Comparison of ENCODE assay signal across 13 mouse cellular contexts in genomic region chr16:59493199-59493598, GRCm38 (mm10). TPM values are rescaled to one million over a fixed set of nuclear protein-coding genes. Genes with fewer than 3 reads are reported as not detected.
DNase-seq lines count a peak whose midpoint lies in the region; ATAC-seq lines count a peak whose summit lies in the region.
"Had no signal": no experiment of that assay in that cellular context is flagged by ENCODE, and none has a peak within 500 bp of the region (broad histone marks: within the 10 kb centered on the region; RNA-seq: fewer than 3 reads in every experiment).

No protein-coding gene starts in this region.

- peak; percentile 7 to 10 for DNase-seq in left cerebral cortex, postnatal 25 days (ENCODE audit: low spot score in 2 of 2)
- no peak for DNase-seq in left cerebral cortex, adult 18-20 months (ENCODE audit: low spot score in 2 of 2)
- DNase-seq in adrenal gland, adult 2 months: peak; percentile 50
- DNase-seq in kidney, adult 18-20 months: peak; percentile 58
- peak; percentile 51 for DNase-seq in kidney, postnatal 14 days
- DNase-seq in gastrocnemius, postnatal 25 days: no peak
- no peak for DNase-seq in cerebellum, postnatal 14 days
- DNase-seq: cerebellum, adult 2 months; heart, postnatal 4 days; lung, postnatal 10 days; thymus, adult 18-20 months had no signal

- no peak for ATAC-seq in megakaryocyte, adult 5-6 weeks (ENCODE audit: poor library complexity, severe bottlenecking)
- ATAC-seq: inflammation-experienced regulatory T-cells, adult 6 months had no signal

- intact Hi-C loops in left cerebral cortex, postnatal 25 days (cut with DNase I): no loop called here

RNA-seq across cellular contexts. Expression of gene Riox2, which starts 21.6 kb away (rescaled TPM):
- 10 to 100 TPM; 12.7 to 13.2 TPM for total RNA-seq in left cerebral cortex, postnatal 25 days (2021)
- 10 to 100 TPM; 11.4 to 12.0 TPM for total RNA-seq in left cerebral cortex, adult 18-20 months (2021)
- total RNA-seq in adrenal gland, adult 2 months (2021): 10 to 100 TPM; 18.9 to 24.9 TPM
- polyA plus RNA-seq in adrenal gland, adult 2 months (2012; rRNA removed): 2.3 and 4.5 TPM in 2 replicates
- 10 to 100 TPM; 15.2 to 16.3 TPM for total RNA-seq in gastrocnemius, postnatal 25 days (2021)
- 25.3 and 28.4 TPM in 2 replicates for total RNA-seq in megakaryocyte, adult 5-6 weeks (2015)
- 32.2 and 54.4 TPM in 2 replicates for total RNA-seq in megakaryocyte, adult 5-6 weeks (2017)

Comparison
In these comparisons a context has a peak if more than half of its experiments do, and no peak if none do; other contexts are left out.
1. DNase-seq: peak in left cerebral cortex, postnatal 25 days (2 of 2), adrenal gland, adult 2 months (single experiment), kidney, adult 18-20 months (single experiment) and kidney, postnatal 14 days (single experiment); none in left cerebral cortex, adult 18-20 months (0 of 2), gastrocnemius, postnatal 25 days (single experiment) and cerebellum, postnatal 14 days (0 of 2).